Mouse (Mus musculus) bone marrow, adult 2 months (tissue): Measurements from ENCODE around the gene Ubtd1.

Experiments used
- CTCF ChIP-seq: fragments of 200-500 bp; IDR thresholded peaks from 2 replicates; pipeline ENCODE4 v1.5.1; 2011; ENCODE audit warnings: low read length, control low read depth; ENCODE audit not compliant: control insufficient read depth, insufficient read depth
- POLR2A ChIP-seq: fragments of 200-500 bp; IDR thresholded peaks from 2 replicates; pipeline ENCODE4 v1.6.1; 2011; ENCODE audit warnings: low read depth, mild to moderate bottlenecking, control low read depth, low read length, borderline replicate concordance; ENCODE audit not compliant: control insufficient read depth

GRCm38 (mm10) chr19:42050251-42050650 lies 68.7 kb downstream of the Ubtd1 start:
- TF ChIP-seq POLR2A (no peak), CTCF (no peak)
